Mouse (Mus musculus) heart, adult 2 months (tissue): ENCODE data around the gene Parp12. TPM values are rescaled to one million over a fixed set of nuclear protein-coding genes. Genes with fewer than 3 reads are reported as not detected.

Experiments used
- DNase-seq, 2 experiments: peaks; one replicate each; pipeline ENCODE4 v3.0.0; 2021
- H3K27ac ChIP-seq: fragments of 200-600 bp; 2 replicates; pipeline ENCODE4 v1.8.1; 2022
- H3K27me3 ChIP-seq: fragments of 200-500 bp; 2 replicates; pipeline ENCODE4 v1.6.1; 2012; ENCODE audit warnings: mild to moderate bottlenecking, low read length, inconsistent platforms, mixed read lengths; ENCODE audit not compliant: control insufficient read depth, insufficient read depth
- H3K36me3 ChIP-seq: fragments of 200-500 bp; 2 replicates; pipeline ENCODE4 v1.6.1; 2012; ENCODE audit warnings: low read length, inconsistent platforms; ENCODE audit not compliant: control insufficient read depth, insufficient read depth
- H3K4me1 ChIP-seq: fragments of 200-500 bp; 2 replicates; pipeline ENCODE4 v1.6.1; 2011; ENCODE audit warnings: low read length; ENCODE audit not compliant: control insufficient read depth, insufficient read depth
- H3K4me3 ChIP-seq: fragments of 200-600 bp; 2 replicates; pipeline ENCODE4 v1.8.1; 2022
- H3K79me2 ChIP-seq: fragments of 200-500 bp; replicated peaks from 2 replicates; pipeline ENCODE4 v1.6.1; 2012; ENCODE audit warnings: mild to moderate bottlenecking, inconsistent platforms, low read length, moderate library complexity, mixed read lengths; ENCODE audit not compliant: control insufficient read depth, insufficient read depth
- H3K9ac ChIP-seq: fragments of 200-500 bp; 2 replicates; pipeline ENCODE4 v1.6.1; 2012; ENCODE audit warnings: low read depth, mild to moderate bottlenecking, control low read depth, inconsistent platforms, low read length, mixed read lengths
- CTCF ChIP-seq: fragments of 200-600 bp; IDR thresholded peaks from 2 replicates; pipeline ENCODE4 v1.8.1; 2022; ENCODE audit warnings: antibody characterized with exemption, mild to moderate bottlenecking, moderate library complexity
- EP300 ChIP-seq: fragments of 200-500 bp; IDR thresholded peaks from 2 replicates; pipeline ENCODE4 v1.6.1; 2011; ENCODE audit warnings: low read depth, low read length, control low read depth; ENCODE audit not compliant: insufficient read depth
- POLR2A ChIP-seq: fragments of 200-500 bp; IDR thresholded peaks from 2 replicates; pipeline ENCODE4 v1.6.1; 2011; ENCODE audit warnings: mild to moderate bottlenecking, low read depth, low read length, control low read depth; ENCODE audit not compliant: insufficient read depth
- WGBS: fragments of 180-500 bp; shearing (Covaris S2); methylation state at CpG from one replicate; pipeline ENCODE4 v1.1.7; 2018; 5-methylcytosine and 5-hydroxymethylcytosine counted together
- intact Hi-C: fragments of 180-260 bp; cut with DNase I; formaldehyde crosslinking; loops from one replicate; pipeline ENCODE4 v1.15.1; 2025
- polyA plus RNA-seq: library from polyadenylated mRNA; depleted of rRNA; stranded (reverse); fragments of >200 nt; gene quantifications from 2 replicates; pipeline ENCODE4 v1.2.3, GENCODE M21; 2012
- total RNA-seq, 2 experiments: library from RNA; stranded (reverse); gene quantifications; 2 replicates each; pipeline ENCODE4 v1.2.3; 2021

Gene Parp12
- total and polyA plus RNA-seq, 3 experiments: 10.6 to 18.8 (median 11.5) TPM

GRCm38 (mm10) chr6:39131480-39131879, 13.3 kb upstream of the Parp12 start:
- H3K4me3 ChIP-seq: no peak overlapping the region
- H3K4me1 ChIP-seq: no peaks in the 10 kb centered on the region
- WGBS: 57% methylated on average over 4 of the region's 4 CpGs
- intact Hi-C loops: no loop called here
- no peaks in the 10 kb centered on the region for H3K27me3 ChIP-seq
- no peak overlapping the region for H3K27ac ChIP-seq
- TF ChIP-seq POLR2A: no peak
- TF ChIP-seq EP300: no peak
- TF ChIP-seq CTCF: no peak
- DNase-seq: no peak
- H3K36me3 ChIP-seq: no peaks in the 10 kb centered on the region; the same call in 1 of the 2 replicates
- H3K79me2 ChIP-seq: no peaks in the 10 kb centered on the region
- no peak overlapping the region for H3K9ac ChIP-seq

- intact Hi-C loops: no loop called here
- no peak overlapping the region for H3K27ac ChIP-seq
- no peaks in the 10 kb centered on the region for H3K4me1 ChIP-seq
- DNase-seq: no peak
- H3K27me3 ChIP-seq: no peaks in the 10 kb centered on the region
- H3K4me3 ChIP-seq: no peak overlapping the region
- no peaks in the 10 kb centered on the region for H3K79me2 ChIP-seq
- TF ChIP-seq CTCF: no peak
- TF ChIP-seq POLR2A: no peak
- TF ChIP-seq EP300: no peak
- no peak overlapping the region for H3K9ac ChIP-seq
- H3K36me3 ChIP-seq: peaks cover 2% of the 10 kb centered on the region; the same call in 1 of the 2 replicates
These were observed 6.6 kb upstream of the Parp12 start for GRCm38 (mm10) chr6:39124719-39125118.

GRCm38 (mm10) chr6:39120685-39121084, 2.5 kb upstream of the Parp12 start:
- Histone ChIP-seq H3K4me1 (peaks cover 6% of the 10 kb centered on the region), H3K27me3 (no peaks in the 10 kb centered on the region), H3K27ac (no peak overlapping the region), H3K79me2 (peaks cover 3% of the 10 kb centered on the region; the same call in 1 of the 2 replicates), H3K36me3 (peaks cover 2% of the 10 kb centered on the region; the same call in 1 of the 2 replicates), H3K4me3 (no peak overlapping the region), H3K9ac (no peak overlapping the region)
- TF ChIP-seq CTCF (peak; percentile 13; the same call in 1 of the 2 replicates), POLR2A (no peak), EP300 (no peak)
- DNase-seq: no peak
- 28% methylated on average over 3 of the region's 3 CpGs for WGBS
- intact Hi-C loops: no loop called here

- H3K27ac ChIP-seq: peak overlapping the region; percentile 77
- no peaks in the 10 kb centered on the region for H3K27me3 ChIP-seq
- DNase-seq: no peak
- peaks cover 10% of the 10 kb centered on the region for H3K4me1 ChIP-seq
- peak overlapping the region; percentile 98 for H3K9ac ChIP-seq
- TF ChIP-seq EP300: no peak
- WGBS: 5% methylated on average over 49 of the region's 49 CpGs
- H3K36me3 ChIP-seq: peaks cover 4% of the 10 kb centered on the region; the same call in 1 of the 2 replicates
- H3K79me2 ChIP-seq: peaks cover 3% of the 10 kb centered on the region; the same call in 1 of the 2 replicates
- peak overlapping the region; percentile 84 for H3K4me3 ChIP-seq
- intact Hi-C loops: loop anchor here (2.0 kb wide), 1 partner anchor 86 kb away; no protein-coding TSS in a partner anchor
These were observed 320 bp upstream of the Parp12 start for GRCm38 (mm10) chr6:39118456-39118881.

GRCm38 (mm10) chr6:39115438-39115837, 2.7 kb downstream of the Parp12 start:
- no peak overlapping the region for H3K9ac ChIP-seq
- TF ChIP-seq POLR2A: no peak
- no peak for TF ChIP-seq CTCF
- TF ChIP-seq EP300: no peak
- H3K27me3 ChIP-seq: no peaks in the 10 kb centered on the region
- 97% methylated on average over 1 of the region's 1 CpGs for WGBS
- no peak overlapping the region for H3K4me3 ChIP-seq
- H3K27ac ChIP-seq: no peak overlapping the region
- peaks cover 10% of the 10 kb centered on the region for H3K4me1 ChIP-seq
- intact Hi-C loops: no loop called here
- peaks cover 3% of the 10 kb centered on the region; the same call in 1 of the 2 replicates for H3K79me2 ChIP-seq
- H3K36me3 ChIP-seq: peaks cover 6% of the 10 kb centered on the region
- no peak for DNase-seq

- no peak for DNase-seq
- peaks cover 6% of the 10 kb centered on the region for H3K36me3 ChIP-seq
- no peak overlapping the region for H3K9ac ChIP-seq
- WGBS: 92% methylated on average over 3 of the region's 3 CpGs
- H3K4me3 ChIP-seq: no peak overlapping the region
- no peak overlapping the region for H3K27ac ChIP-seq
- H3K27me3 ChIP-seq: no peaks in the 10 kb centered on the region
- TF ChIP-seq CTCF: no peak
- no peak for TF ChIP-seq POLR2A
- no peak for TF ChIP-seq EP300
- intact Hi-C loops: no loop called here
- H3K4me1 ChIP-seq: peaks cover 8% of the 10 kb centered on the region
- H3K79me2 ChIP-seq: peaks cover 3% of the 10 kb centered on the region; the same call in 1 of the 2 replicates
These were observed 5.0 kb downstream of the Parp12 start for GRCm38 (mm10) chr6:39113141-39113540.
